Mouse (Mus musculus): ENCODE results near the gene Cga.
A peak's percentile ranks its signal among the peaks of the same experiment; 100 is the strongest.

Cga gene

GRCm38 (mm10) chr4:34893479-34893878, at the start of gene Cga:
Gene Cga (plus strand): TSS chr4:34893779.
- no peak for DNase-seq

GRCm38 (mm10) chr4:34843839-34844238, 49.7 kb upstream of the Cga start:
- no peak for DNase-seq

GRCm38 (mm10) chr4:34847679-34848309, 45.8 kb upstream of the Cga start:
- no peak for DNase-seq

GRCm38 (mm10) chr4:34850156-34850555, 43.4 kb upstream of the Cga start:
- no peak for DNase-seq

- DNase-seq: peak; percentile 47
Observed at GRCm38 (mm10) chr4:34852051-34852450, 41.5 kb upstream of the Cga start.

GRCm38 (mm10) chr4:34855966-34856365, 37.6 kb upstream of the Cga start:
- DNase-seq: no peak

GRCm38 (mm10) chr4:34858903-34859302, 34.7 kb upstream of the Cga start:
- DNase-seq: no peak

- no peak for DNase-seq
Observed at GRCm38 (mm10) chr4:34859416-34859815, 34.2 kb upstream of the Cga start.

GRCm38 (mm10) chr4:34861438-34861837, 32.1 kb upstream of the Cga start:
- DNase-seq: no peak

- no peak for DNase-seq
Observed at GRCm38 (mm10) chr4:34869813-34870212, 23.8 kb upstream of the Cga start.

- DNase-seq: peak; percentile 59
Observed at GRCm38 (mm10) chr4:34872896-34873495, 20.6 kb upstream of the Cga start.

GRCm38 (mm10) chr4:34874234-34874633, 19.3 kb upstream of the Cga start:
- no peak for DNase-seq

GRCm38 (mm10) chr4:34880921-34881650, 12.5 kb upstream of the Cga start:
- DNase-seq: no peak

GRCm38 (mm10) chr4:34881851-34882250, 11.7 kb upstream of the Cga start:
- DNase-seq: no peak

GRCm38 (mm10) chr4:34882291-34882769, 11.2 kb upstream of the Cga start:
- DNase-seq: peak; percentile 75

- DNase-seq: peak; percentile 96
Observed at GRCm38 (mm10) chr4:34882818-34883217, 10.8 kb upstream of the Cga start, which contains the start of gene Zfp292. Gene Zfp292 (minus strand): TSS chr4:34882960.

GRCm38 (mm10) chr4:34883366-34884029, 10.1 kb upstream of the Cga start:
- DNase-seq: no peak

- DNase-seq: no peak
Observed at GRCm38 (mm10) chr4:34885631-34886351, 7.8 kb upstream of the Cga start.

- peak; percentile 90 for DNase-seq
Observed at GRCm38 (mm10) chr4:34886490-34887111, 7.0 kb upstream of the Cga start.

- DNase-seq: no peak
Observed at GRCm38 (mm10) chr4:34887295-34887694, 6.3 kb upstream of the Cga start.

- no peak for DNase-seq
Observed at GRCm38 (mm10) chr4:34889101-34889811, 4.3 kb upstream of the Cga start.

- DNase-seq: no peak
Observed at GRCm38 (mm10) chr4:34889812-34890185, 3.8 kb upstream of the Cga start.

Data from kidney, postnatal 10 days (tissue).